Mouse (Mus musculus) liver, adult 2 months (tissue): Measurements from ENCODE around the gene Trabd2b.

ENCODE experiments used
- CTCF ChIP-seq: fragments of 200-500 bp; IDR thresholded peaks from 2 replicates; pipeline ENCODE4 v1.5.1; 2011; ENCODE audit warnings: low read depth, low read length, control low read depth
- POLR2A ChIP-seq: fragments of 200-500 bp; IDR thresholded peaks from 2 replicates; pipeline ENCODE4 v1.6.1; 2011; ENCODE audit warnings: low read length, control low read depth; ENCODE audit not compliant: insufficient read depth; ENCODE audit errors: extremely low read depth

- TF ChIP-seq POLR2A (no peak), CTCF (no peak)
Measured at GRCm38 (mm10) chr4:114583546-114584144, 177.1 kb downstream of the Trabd2b start.
